Mouse (Mus musculus): ENCODE measurements at regions not wholly inside any gene's neighbourhood (a gene's known extent, or its start where the extent isn't known, plus 50 kb on each side); places are given as distances from the start of the nearest gene placed in this dataset.

DNA sequence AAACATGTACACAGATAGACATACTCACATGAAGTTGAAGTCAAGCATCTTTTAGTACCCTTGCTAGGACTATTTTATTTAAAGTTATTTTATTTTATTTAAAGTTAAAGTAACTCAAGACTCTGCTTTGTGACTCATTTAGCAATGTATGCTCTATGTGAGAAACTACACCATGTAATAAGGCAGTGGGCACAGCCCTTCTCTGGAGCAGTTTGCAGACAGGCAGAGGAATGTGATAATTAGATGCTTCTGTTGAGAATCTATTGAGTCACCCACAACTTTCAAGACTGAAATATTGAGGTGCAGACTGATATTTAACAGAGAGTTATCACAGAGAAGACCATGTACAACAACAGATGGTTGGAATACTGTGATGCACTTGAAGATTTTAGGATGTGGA is 825.2 kb upstream of the Cntn5 start:
- H3K27me3 ChIP-seq = no peaks in the 10 kb centered on the region
- H3K4me2 ChIP-seq (replicated peaks) = no peak overlapping the region
- H3K9me3 ChIP-seq = no peaks in the 10 kb centered on the region
- H3K9ac ChIP-seq (replicated peaks) = no peak overlapping the region
- no peaks in the 10 kb centered on the region for H3K4me1 ChIP-seq
- ATAC-seq (replicated peaks) = no peak
- no peaks in the 10 kb centered on the region for H3K36me3 ChIP-seq
- no peak overlapping the region for H3K4me3 ChIP-seq
- no peak overlapping the region for H3K27ac ChIP-seq (replicated peaks)

DNA sequence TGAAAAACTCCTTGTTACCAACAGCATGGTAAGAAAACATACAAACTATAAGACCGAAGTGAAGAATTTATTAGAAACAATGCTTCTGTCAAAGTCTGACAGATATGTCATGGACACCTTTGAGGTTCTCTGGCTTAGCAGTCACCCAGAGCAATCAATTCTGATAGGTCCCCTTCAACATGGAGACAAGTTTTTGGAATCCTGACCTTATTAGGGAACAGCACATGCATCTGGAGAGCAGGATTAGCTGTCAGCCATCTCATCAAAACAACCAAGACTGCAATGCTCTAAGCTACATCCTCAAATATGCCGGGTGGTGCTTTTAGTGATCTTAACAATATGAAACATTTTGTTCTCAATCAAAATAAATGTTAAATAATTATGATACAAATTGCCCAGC is 817.2 kb upstream of the Cntn5 start:
- WGBS = 84% methylated on average over 2 of the region's 2 CpGs
- no peak for ATAC-seq (replicated peaks)
- no peak overlapping the region for H3K4me3 ChIP-seq
- no peak overlapping the region for H3K9ac ChIP-seq (replicated peaks)
- H3K9me3 ChIP-seq = no peaks in the 10 kb centered on the region
- no peaks in the 10 kb centered on the region for H3K4me1 ChIP-seq
- H3K4me2 ChIP-seq (replicated peaks) = no peak overlapping the region
- H3K27me3 ChIP-seq = no peaks in the 10 kb centered on the region
- H3K27ac ChIP-seq (replicated peaks) = no peak overlapping the region
- no peaks in the 10 kb centered on the region for H3K36me3 ChIP-seq

DNA sequence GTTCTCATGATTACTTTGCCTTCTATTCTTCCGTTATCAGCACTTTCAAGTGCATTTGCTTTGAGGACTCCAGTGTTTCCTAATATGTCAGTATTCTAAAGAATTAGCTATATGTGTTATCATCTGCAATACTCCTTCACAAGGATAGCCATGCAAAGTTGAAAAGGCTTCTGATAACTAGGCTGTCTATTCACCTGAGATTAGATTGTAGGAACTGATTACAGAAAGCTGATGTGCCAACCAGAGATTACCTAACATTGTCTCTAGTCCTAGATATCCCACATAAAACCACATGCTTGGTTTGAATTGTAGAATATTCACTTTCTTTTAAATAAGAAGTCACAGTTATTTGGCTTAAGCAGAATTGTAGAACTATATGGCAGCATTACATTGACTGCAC is 800.1 kb upstream of the Cntn5 start:
- Histone ChIP-seq H3K4me3 (no peak overlapping the region), H3K27me3 (no peaks in the 10 kb centered on the region), H3K9me3 (no peaks in the 10 kb centered on the region), H3K36me3 (no peaks in the 10 kb centered on the region), H3K4me1 (no peaks in the 10 kb centered on the region), H3K4me2 (replicated peaks) (no peak overlapping the region), H3K27ac (replicated peaks) (no peak overlapping the region), H3K9ac (replicated peaks) (no peak overlapping the region)
- ATAC-seq (replicated peaks) = no peak
- 97% methylated on average over 1 of the region's 1 CpGs for WGBS

DNA sequence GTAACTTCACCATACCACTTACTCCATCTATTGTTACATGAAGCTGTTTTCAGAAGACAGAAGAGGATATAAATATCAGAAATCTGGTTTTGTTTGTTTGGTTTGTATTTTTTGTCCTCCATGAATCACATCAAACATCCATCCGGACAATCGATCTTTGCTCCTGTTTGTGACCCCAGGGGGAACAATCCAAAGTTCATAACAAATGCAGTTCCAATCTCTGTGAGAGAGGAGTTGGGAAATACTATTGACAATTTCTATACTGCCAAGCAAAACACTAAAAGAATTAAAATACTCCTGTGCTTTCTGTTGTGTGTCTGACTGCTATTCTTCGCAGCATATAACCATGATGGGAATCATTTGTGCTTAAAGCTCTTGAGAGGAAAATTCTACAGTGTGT is 798.6 kb upstream of the Cntn5 start:
- Histone ChIP-seq H3K4me1 (no peaks in the 10 kb centered on the region), H3K9ac (replicated peaks) (no peak overlapping the region), H3K9me3 (no peaks in the 10 kb centered on the region), H3K36me3 (no peaks in the 10 kb centered on the region), H3K27ac (replicated peaks) (no peak overlapping the region), H3K4me3 (no peak overlapping the region), H3K27me3 (no peaks in the 10 kb centered on the region), H3K4me2 (replicated peaks) (no peak overlapping the region)
- 90% methylated on average over 3 of the region's 3 CpGs for WGBS
- no peak for ATAC-seq (replicated peaks)

DNA sequence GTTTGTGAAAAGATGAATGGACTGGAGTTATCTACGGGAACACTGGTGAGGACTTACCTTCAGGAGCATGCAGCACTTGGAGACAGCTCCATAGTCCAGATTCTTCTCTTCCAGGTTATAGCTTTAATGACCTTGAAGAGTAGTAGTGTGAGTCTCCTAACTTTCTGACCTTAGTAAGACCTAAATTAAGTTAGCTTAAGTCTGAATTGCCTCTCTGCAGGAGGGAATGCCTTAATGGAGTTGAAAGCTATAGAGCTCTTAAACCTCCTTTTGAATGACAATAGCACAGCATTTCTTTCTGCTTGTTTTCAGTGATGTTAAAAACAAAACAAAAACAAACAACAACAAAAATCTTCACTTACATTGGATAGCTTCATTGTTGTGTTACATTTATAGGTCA is 788.9 kb upstream of the Cntn5 start:
- Histone ChIP-seq H3K4me3 (no peak overlapping the region), H3K27me3 (no peaks in the 10 kb centered on the region), H3K9ac (replicated peaks) (no peak overlapping the region), H3K36me3 (no peaks in the 10 kb centered on the region), H3K4me1 (no peaks in the 10 kb centered on the region), H3K4me2 (replicated peaks) (no peak overlapping the region), H3K9me3 (no peaks in the 10 kb centered on the region), H3K27ac (replicated peaks) (no peak overlapping the region)
- WGBS = 68% methylated on average over 1 of the region's 1 CpGs
- no peak for ATAC-seq (replicated peaks)

DNA sequence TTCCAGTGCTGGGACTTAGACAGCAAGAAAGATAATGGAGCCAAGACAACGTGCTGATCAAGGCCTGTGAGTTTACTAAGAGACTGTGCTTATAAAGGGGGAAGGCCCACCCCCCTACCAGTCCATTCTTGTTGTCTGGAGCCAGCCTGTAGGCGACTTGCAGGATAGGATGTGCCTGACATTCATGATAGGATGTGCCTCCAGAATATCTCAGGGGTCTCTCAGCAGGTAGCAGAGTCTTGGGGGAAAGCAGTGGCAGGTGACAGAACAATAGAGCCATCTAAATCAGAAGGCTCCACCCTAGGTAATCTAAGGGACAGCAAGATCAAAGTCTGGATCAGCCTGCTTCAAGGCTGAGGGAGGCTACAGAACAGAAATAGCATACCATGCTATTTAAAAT is 782.5 kb upstream of the Cntn5 start:
- 18% methylated on average over 2 of the region's 2 CpGs for WGBS
- ATAC-seq (replicated peaks) = no peak
- H3K4me1 ChIP-seq = no peaks in the 10 kb centered on the region

DNA sequence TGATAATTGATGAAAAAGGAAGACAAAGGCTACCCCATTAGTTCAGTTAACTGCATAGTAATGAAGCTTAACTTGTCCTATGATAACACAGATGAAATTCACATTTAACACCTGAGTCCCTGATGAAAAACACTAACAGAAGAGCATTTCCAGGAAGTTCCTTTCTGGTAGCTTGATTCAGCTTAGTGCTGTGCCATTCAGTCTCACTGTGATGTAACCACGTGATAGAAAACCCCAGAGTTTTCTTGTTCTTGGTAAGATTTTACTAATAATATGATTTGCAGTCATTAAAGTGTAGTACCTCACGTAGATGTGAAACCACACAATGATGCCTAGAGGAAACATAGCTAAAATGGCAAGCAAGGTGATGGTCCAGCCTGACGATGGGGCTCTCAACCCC is 767.4 kb upstream of the Cntn5 start:
- no peaks in the 10 kb centered on the region for H3K4me1 ChIP-seq
- no peaks in the 10 kb centered on the region for H3K9me3 ChIP-seq
- no peak overlapping the region for H3K4me3 ChIP-seq
- no peaks in the 10 kb centered on the region for H3K27me3 ChIP-seq
- no peak overlapping the region for H3K9ac ChIP-seq (replicated peaks)
- no peak overlapping the region for H3K27ac ChIP-seq (replicated peaks)
- H3K36me3 ChIP-seq = no peaks in the 10 kb centered on the region
- 79% methylated on average over 3 of the region's 3 CpGs for WGBS
- ATAC-seq (replicated peaks) = no peak
- H3K4me2 ChIP-seq (replicated peaks) = no peak overlapping the region

More for the DNA sequence above, 782.5 kb upstream of the Cntn5 start:
- Histone ChIP-seq H3K27me3 (no peaks in the 10 kb centered on the region), H3K27ac (replicated peaks) (no peak overlapping the region), H3K9me3 (no peaks in the 10 kb centered on the region), H3K9ac (replicated peaks) (no peak overlapping the region), H3K36me3 (no peaks in the 10 kb centered on the region), H3K4me3 (no peak overlapping the region), H3K4me2 (replicated peaks) (no peak overlapping the region)

DNA sequence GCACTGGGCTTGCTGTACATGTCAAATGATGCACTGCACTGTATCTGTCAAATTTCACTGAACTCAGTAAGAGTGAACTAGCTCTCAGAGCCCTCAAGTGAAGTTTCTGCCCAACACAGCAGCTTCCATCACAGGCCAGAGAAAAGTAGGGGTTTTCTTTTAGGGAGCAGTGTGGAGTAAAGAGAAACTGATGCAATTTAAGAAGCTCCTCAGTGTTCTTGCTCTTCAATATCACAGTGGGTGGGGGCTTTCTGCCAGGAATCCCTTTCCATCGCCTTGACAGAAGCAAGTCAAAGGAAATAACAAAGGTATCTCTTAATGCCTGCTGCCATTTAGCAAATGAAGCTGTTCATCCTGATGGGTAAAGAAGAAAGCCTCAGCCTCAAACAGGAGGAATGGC is 766.7 kb upstream of the Cntn5 start:
- Histone ChIP-seq H3K9me3 (no peaks in the 10 kb centered on the region), H3K4me1 (no peaks in the 10 kb centered on the region), H3K9ac (replicated peaks) (no peak overlapping the region), H3K27ac (replicated peaks) (no peak overlapping the region), H3K4me2 (replicated peaks) (no peak overlapping the region), H3K4me3 (no peak overlapping the region), H3K27me3 (no peaks in the 10 kb centered on the region), H3K36me3 (no peaks in the 10 kb centered on the region)
- WGBS = 5% methylated on average over 1 of the region's 1 CpGs
- no peak for ATAC-seq (replicated peaks)

DNA sequence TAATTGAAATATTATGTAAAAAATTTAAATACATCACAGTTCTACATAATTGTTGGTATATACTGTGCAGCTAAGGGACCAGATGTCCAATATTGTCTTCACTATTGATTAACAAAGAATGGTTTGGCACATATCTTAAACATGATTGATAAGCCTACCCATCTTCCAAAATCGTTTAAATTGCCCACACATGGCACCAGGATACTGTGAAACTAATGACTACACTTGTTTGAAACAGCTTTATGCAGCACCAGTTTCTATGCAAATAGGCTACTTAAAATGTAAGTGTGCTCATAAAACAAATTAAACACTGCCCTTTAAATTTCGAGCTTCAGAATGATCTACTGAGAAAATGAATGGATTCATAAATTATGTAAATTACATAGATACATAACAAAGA is 724.9 kb upstream of the Cntn5 start:
- Histone ChIP-seq H3K4me2 (replicated peaks) (no peak overlapping the region), H3K27ac (replicated peaks) (no peak overlapping the region), H3K27me3 (no peaks in the 10 kb centered on the region), H3K4me1 (no peaks in the 10 kb centered on the region), H3K9me3 (no peaks in the 10 kb centered on the region), H3K4me3 (no peak overlapping the region), H3K9ac (replicated peaks) (no peak overlapping the region), H3K36me3 (no peaks in the 10 kb centered on the region)
- no peak for ATAC-seq (replicated peaks)
- WGBS = 39% methylated on average over 2 of the region's 2 CpGs

DNA sequence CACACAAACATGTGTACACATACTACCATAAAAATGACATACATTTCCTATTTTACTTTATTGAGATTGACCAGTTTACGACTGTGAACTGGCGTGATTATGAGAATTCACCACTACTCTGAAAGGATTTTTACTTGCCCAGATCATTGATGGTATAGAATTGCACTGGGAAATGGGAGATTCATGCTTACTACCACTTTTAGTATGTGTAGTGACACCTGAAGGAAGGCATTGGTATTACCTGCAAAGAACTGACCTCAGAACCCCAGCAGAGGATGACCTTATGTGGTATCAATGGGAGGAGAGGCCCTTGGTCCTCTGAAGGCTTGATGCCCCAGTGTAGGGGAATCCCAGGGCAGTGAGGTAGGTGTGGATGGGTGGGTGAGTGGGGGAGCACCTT is 699.8 kb upstream of the Cntn5 start:
- no peak overlapping the region for H3K27ac ChIP-seq (replicated peaks)
- H3K9ac ChIP-seq (replicated peaks) = no peak overlapping the region
- no peak overlapping the region for H3K4me3 ChIP-seq
- 95% methylated on average over 2 of the region's 2 CpGs for WGBS
- no peak overlapping the region for H3K4me2 ChIP-seq (replicated peaks)
- H3K4me1 ChIP-seq = no peaks in the 10 kb centered on the region
- no peaks in the 10 kb centered on the region for H3K27me3 ChIP-seq
- no peaks in the 10 kb centered on the region for H3K9me3 ChIP-seq
- no peaks in the 10 kb centered on the region for H3K36me3 ChIP-seq
- 0 out of 2 replicates have a peak, but pooled peaks have one; percentile 35 for ATAC-seq (replicated peaks)

DNA sequence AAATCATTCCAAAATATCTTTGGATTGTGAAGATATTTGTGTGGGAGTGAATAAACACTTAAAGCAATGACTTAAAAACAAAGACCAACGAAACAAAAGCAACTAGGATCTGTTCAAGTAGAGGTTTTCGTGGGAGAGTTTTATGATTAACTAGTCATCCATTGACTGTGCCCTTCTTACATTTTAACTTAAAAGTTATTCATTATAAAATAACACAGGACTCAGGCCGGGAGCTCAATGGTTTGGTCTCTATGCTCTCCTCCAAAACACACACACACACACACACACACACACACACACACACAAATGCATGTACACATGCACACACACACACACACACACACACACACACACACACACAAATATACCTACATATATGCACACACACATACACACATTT is 699.3 kb upstream of the Cntn5 start:
- H3K27me3 ChIP-seq = no peaks in the 10 kb centered on the region
- WGBS = 78% methylated on average over 3 of the region's 3 CpGs
- H3K27ac ChIP-seq (replicated peaks) = no peak overlapping the region
- no peak for ATAC-seq (replicated peaks)
- H3K4me1 ChIP-seq = no peaks in the 10 kb centered on the region
- H3K4me2 ChIP-seq (replicated peaks) = no peak overlapping the region
- H3K9me3 ChIP-seq = no peaks in the 10 kb centered on the region
- H3K4me3 ChIP-seq = no peak overlapping the region
- H3K36me3 ChIP-seq = no peaks in the 10 kb centered on the region
- H3K9ac ChIP-seq (replicated peaks) = no peak overlapping the region

DNA sequence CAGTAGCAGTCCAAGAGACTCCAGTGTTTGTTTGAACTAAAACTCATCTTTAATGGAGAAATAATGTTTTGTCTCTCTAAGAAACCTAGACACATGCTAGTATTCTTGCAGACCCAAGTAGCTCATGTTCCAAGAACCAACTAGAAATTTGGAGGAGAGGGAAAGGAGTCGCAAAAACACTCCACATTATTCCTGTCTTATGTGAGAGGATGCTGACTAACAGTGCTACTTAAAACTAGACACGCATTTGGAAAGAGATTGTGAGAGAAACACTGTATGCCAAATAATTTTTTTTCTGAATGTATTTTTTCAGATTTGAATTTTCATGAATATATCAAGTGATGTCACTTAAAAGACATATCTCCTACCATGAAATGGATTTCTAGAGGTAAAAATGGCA is 698.3 kb upstream of the Cntn5 start:
- Histone ChIP-seq H3K36me3 (no peaks in the 10 kb centered on the region), H3K4me1 (no peaks in the 10 kb centered on the region), H3K9ac (replicated peaks) (no peak overlapping the region), H3K4me3 (no peak overlapping the region), H3K4me2 (replicated peaks) (no peak overlapping the region), H3K9me3 (no peaks in the 10 kb centered on the region), H3K27ac (replicated peaks) (no peak overlapping the region), H3K27me3 (no peaks in the 10 kb centered on the region)
- WGBS = 90% methylated on average over 2 of the region's 2 CpGs
- no peak for ATAC-seq (replicated peaks)

DNA sequence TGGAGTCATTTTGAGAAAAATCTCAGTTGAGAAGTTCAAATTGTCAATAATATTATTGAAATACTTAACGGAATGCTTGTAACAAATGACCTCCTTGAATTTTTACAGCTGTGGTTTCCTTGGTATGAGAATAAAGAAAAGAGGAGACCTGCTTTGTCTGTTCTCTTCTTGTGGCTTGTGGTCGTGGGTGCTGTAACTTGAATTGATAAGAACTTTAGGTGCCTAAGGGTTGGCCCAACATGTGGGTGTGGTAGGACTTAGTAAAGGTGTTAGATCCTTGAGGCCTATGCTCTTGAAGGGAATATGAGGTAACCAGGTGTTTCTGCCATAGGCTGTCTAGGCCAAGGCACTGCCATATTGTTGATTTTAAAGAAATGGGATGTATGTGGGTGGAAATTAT is 674.4 kb upstream of the Cntn5 start:
- Histone ChIP-seq H3K27ac (replicated peaks) (no peak overlapping the region), H3K4me3 (no peak overlapping the region), H3K27me3 (no peaks in the 10 kb centered on the region), H3K9me3 (no peaks in the 10 kb centered on the region), H3K4me2 (replicated peaks) (no peak overlapping the region), H3K9ac (replicated peaks) (no peak overlapping the region), H3K36me3 (no peaks in the 10 kb centered on the region), H3K4me1 (no peaks in the 10 kb centered on the region)
- 67% methylated on average over 2 of the region's 2 CpGs for WGBS
- no peak for ATAC-seq (replicated peaks)

DNA sequence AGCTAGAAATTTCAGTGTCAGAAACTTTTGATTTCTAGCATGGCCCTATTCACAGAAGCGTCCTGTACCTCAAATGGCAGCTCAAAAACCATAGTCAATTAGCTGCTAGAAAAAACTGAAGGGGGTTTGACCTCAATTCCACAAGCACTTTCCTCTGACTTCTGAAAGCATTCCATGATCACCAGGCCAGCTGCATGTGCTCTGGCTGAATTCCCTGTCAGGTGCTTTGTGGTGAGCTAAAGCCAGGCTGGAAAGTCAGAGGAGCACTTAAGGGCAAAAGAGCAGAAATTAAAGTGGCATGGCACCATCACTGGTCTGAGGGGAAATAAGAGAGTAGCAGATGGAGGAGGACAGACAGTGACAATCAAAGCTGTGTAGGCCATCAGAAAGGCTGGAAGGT is 658.3 kb upstream of the Cntn5 start:
- Histone ChIP-seq H3K4me3 (no peak overlapping the region), H3K4me1 (no peaks in the 10 kb centered on the region), H3K27ac (replicated peaks) (no peak overlapping the region), H3K36me3 (no peaks in the 10 kb centered on the region), H3K27me3 (no peaks in the 10 kb centered on the region), H3K9ac (replicated peaks) (no peak overlapping the region), H3K9me3 (no peaks in the 10 kb centered on the region), H3K4me2 (replicated peaks) (no peak overlapping the region)
- ATAC-seq (replicated peaks) = no peak
- WGBS = 58% methylated on average over 1 of the region's 1 CpGs
